Mouse (Mus musculus): ENCODE results near the gene Olfr1325.
"Not testable (repeated sequence)": the region's sequence is repeated elsewhere in the genome, so short reads cannot be mapped to it uniquely, and the experiment has no call there.

The Olfr1325 gene

DNA sequence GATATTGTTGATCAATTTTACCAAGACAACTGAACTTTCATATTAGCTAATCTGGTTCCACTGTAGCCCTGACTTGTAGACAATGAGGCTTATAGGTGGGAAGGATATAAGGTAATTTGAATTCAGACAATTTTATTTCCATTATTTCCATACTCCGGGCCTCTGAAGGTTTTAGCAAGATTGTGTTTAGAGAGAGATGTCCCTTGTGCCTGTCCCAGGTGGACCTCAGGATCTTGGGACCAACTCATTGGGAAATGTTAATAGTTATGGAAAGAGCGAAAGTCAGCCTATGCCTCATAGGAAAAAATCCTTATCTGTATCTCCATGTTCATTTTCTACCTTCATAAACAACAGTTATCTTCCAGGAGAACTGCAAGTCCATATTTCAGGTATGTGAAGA, at the start of gene Olfr1325:
Gene Olfr1325 (plus strand): TSS at position 301 of the 400 bp plus-strand sequence.
- DNase-seq: no peak

DNA sequence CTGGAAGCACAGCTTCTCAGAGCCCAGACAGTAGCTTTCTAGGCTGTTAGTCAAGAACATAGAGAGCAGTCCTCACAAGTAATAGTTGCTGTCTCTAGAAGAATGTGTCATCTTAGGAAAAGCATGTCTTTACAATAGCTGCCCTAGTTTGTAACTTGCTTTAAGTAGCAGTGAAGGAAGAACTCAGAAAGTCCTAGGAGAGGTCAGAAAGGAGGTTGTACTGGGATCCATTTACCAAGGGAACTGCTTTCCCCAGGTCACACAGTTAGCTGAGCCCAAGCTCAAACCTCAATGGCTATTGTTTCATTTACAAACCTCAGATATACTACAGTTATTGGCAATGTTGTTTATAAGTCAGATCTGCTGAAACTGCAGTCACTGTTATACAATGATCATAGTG, 17.7 kb upstream of the Olfr1325 start, which contains the start of gene Olfr1326-ps1:
Gene Olfr1326-ps1 (minus strand): TSS at position 101 of the 400 bp plus-strand sequence.
- no peak for DNase-seq

DNA sequence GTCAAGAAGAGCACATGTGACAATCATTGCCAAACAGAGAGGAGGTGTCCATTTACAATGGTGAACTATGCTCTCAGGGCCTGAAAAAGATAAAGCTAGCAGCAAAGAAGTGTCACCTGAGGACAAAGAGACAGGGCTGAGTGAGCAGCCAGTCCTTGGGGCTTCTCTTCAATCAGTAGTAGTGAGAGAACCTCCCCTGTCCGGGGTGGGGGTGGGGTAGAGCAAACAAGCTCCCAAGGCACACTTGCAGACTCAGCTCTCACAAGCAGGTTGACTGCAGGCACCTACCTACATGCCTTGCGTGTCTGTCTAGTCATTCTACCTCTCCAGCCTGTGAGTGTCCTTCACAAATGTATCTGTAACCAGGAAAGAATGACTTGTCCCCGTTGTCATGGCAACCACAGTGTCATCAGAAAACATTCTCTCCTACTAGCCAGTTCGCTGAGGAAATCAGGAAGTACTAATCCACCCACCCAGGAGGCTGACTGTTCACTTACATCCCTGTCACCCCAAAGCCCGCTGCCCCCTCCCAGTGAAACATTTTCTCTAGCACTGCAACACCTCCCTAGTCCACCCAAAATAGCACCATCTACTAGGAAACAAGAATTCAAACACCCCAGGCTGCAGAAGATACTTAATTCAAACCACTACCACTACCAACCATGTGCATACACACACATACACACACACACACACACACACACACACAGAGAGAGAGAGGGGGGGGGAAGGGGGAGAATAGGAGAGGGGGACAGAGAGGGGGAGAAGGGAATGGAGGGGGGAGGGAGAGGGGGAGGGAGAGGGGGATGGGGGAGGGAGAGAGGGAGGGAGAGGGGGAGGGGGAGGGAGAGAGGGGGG, 53.2 kb downstream of the Olfr1325 start, which contains the start of gene Gm5640:
Gene Gm5640 (minus strand): TSS at position 170 of the 858 bp plus-strand sequence.
- not testable (repeated sequence) for DNase-seq

DNA sequence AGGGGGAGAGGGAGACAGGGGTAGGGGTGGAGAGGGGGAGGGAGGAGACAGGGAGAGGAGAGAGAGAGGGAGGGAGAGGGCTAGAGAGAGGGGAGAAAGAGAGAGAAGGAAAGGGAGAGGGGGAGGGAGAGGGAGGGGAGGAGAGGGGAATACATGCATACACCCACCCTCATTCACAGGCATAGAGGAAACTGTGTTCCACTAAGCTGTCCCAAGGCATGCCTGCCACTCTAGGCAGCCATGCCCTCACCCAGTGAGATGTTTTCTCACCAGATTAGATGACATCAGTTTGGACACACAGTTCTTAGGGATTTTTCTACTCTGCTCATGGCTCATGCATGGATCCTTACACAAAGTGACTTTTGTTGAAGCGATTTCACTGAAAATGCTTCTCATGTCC, 53.9 kb downstream of the Olfr1325 start:
- not testable (repeated sequence) for DNase-seq
